Mouse (Mus musculus) heart, embryonic 13.5 days (tissue): Measurements from ENCODE around the gene Cirbp. TPM values are rescaled to one million over a fixed set of nuclear protein-coding genes. Genes with fewer than 3 reads are reported as not detected.
"Not testable (repeated sequence)": the region's sequence is repeated elsewhere in the genome, so short reads cannot be mapped to it uniquely, and the experiment has no call there.

ENCODE experiments used
- ATAC-seq: fragments of 200-750 bp; cut with Nextera tagmentation; 2 replicates; pipeline ENCODE4 v1.8.0; 2017; ENCODE audit warnings: moderate TSS enrichment; ENCODE audit not compliant: insufficient number of reproducible peaks, low FRiP score, low TSS enrichment; ENCODE audit errors: extremely low read depth
- H3K27ac ChIP-seq: fragments of 300-500 bp; sonication (generic); replicated peaks from 2 replicates; pipeline ENCODE4 v1.5.1; 2015; ENCODE audit warnings: moderate library complexity, mild to moderate bottlenecking, inconsistent platforms
- H3K27me3 ChIP-seq: fragments of 300-500 bp; sonication (generic); replicated peaks from 2 replicates; pipeline ENCODE4 v1.6.1; 2015; ENCODE audit warnings: mild to moderate bottlenecking, inconsistent platforms
- H3K36me3 ChIP-seq: fragments of 300-500 bp; sonication (generic); 2 replicates; pipeline ENCODE4 v1.6.1; 2015; ENCODE audit warnings: mild to moderate bottlenecking, inconsistent platforms
- H3K4me1 ChIP-seq: fragments of 300-500 bp; sonication (generic); 2 replicates; pipeline ENCODE4 v1.6.1; 2015; ENCODE audit warnings: inconsistent platforms
- H3K4me2 ChIP-seq: fragments of 300-500 bp; sonication (generic); 2 replicates; pipeline ENCODE4 v1.6.1; 2015; ENCODE audit warnings: inconsistent platforms, mild to moderate bottlenecking, moderate library complexity
- H3K4me3 ChIP-seq: fragments of 300-500 bp; sonication (generic); 2 replicates; pipeline ENCODE4 v1.5.1; 2015; ENCODE audit warnings: moderate library complexity, mild to moderate bottlenecking, inconsistent platforms
- H3K9ac ChIP-seq: fragments of 300-500 bp; sonication (generic); 2 replicates; pipeline ENCODE4 v1.6.1; 2015; ENCODE audit warnings: inconsistent platforms, mild to moderate bottlenecking, moderate library complexity
- H3K9me3 ChIP-seq: fragments of 300-500 bp; sonication (generic); 2 replicates; pipeline ENCODE4 v1.6.1; 2016; ENCODE audit warnings: inconsistent platforms
- WGBS: fragments of 180-500 bp; shearing (Covaris S2); methylation state at CpG from one replicate; pipeline ENCODE4 v1.1.7; 2015; ENCODE audit warnings: mixed read lengths; 5-methylcytosine and 5-hydroxymethylcytosine counted together
- polyA plus RNA-seq: library from polyadenylated mRNA; unstranded; fragments of >200 nt; fragmentation: Nextera tagmentation; extraction: Ambion mirVana; gene quantifications from 2 replicates; pipeline ENCODE4 v1.2.1, GENCODE M21; 2015

The Cirbp gene
- polyA plus RNA-seq, 1 experiment from 2014 or later, result 96.4 TPM

DNA sequence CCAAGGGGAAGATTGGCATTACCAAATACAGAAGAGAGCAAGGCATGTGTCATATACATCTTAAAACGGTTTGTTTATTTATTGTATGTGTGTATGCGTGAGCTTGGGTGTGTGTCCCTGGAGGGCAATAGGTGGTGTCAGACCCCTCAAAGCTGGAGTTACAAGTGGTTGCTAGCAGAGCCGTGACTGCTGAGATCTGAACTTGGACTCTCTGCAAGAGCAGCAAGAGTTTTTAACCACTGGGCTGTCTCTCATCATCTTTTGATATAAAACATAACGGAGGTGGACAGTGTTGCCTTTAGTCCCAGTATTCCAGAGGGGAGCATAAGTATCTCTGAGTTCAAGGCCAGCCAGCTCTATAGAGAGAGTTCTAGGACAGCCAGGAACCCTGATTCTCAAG is 42.5 kb downstream of the Cirbp start:
- Histone ChIP-seq H3K4me3 (no peak overlapping the region), H3K9me3 (no peaks in the 10 kb centered on the region), H3K9ac (no peak overlapping the region), H3K4me1 (peaks cover 9% of the 10 kb centered on the region), H3K4me2 (no peak overlapping the region), H3K36me3 (no peaks in the 10 kb centered on the region), H3K27ac (no peak overlapping the region), H3K27me3 (peaks cover 31% of the 10 kb centered on the region)
- WGBS, result 73% methylated on average over 4 of the region's 4 CpGs
- no peak for ATAC-seq

DNA sequence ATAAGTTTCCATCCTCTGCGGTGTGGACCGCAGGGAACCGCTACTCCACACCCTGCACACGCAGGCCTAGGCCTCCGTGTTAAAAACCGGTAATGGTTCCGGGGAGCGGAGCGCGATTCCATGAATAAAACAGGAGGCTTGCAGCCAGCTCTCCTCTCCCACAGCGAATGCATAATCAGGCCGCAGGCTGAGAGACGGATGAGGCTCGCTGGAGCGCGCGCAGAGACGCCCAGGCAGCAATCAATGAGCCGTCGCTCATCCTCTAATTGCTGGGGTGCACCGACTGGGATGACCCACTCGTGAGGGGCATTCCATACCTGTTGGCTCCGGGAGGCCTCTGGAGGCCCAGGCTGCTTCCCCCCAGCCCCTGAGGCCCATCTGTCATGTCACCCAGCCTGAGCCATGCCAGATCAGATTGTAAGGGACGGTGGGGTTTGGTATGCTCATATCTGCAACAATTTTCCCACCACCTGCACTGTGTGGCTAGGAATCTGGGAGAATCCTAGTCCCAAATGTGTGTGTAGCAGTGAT is 43.1 kb downstream of the Cirbp start:
- 16% methylated on average over 24 of the region's 24 CpGs for WGBS
- H3K4me1 ChIP-seq, result peaks cover 6% of the 10 kb centered on the region
- ATAC-seq, result no peak
- no peak overlapping the region for H3K27ac ChIP-seq
- H3K9ac ChIP-seq, result peak overlapping the region; percentile 56
- no peak overlapping the region for H3K4me3 ChIP-seq
- peak overlapping the region; percentile 36 for H3K4me2 ChIP-seq
- peaks cover 31% of the 10 kb centered on the region for H3K27me3 ChIP-seq
- no peaks in the 10 kb centered on the region for H3K9me3 ChIP-seq
- H3K36me3 ChIP-seq, result no peaks in the 10 kb centered on the region

DNA sequence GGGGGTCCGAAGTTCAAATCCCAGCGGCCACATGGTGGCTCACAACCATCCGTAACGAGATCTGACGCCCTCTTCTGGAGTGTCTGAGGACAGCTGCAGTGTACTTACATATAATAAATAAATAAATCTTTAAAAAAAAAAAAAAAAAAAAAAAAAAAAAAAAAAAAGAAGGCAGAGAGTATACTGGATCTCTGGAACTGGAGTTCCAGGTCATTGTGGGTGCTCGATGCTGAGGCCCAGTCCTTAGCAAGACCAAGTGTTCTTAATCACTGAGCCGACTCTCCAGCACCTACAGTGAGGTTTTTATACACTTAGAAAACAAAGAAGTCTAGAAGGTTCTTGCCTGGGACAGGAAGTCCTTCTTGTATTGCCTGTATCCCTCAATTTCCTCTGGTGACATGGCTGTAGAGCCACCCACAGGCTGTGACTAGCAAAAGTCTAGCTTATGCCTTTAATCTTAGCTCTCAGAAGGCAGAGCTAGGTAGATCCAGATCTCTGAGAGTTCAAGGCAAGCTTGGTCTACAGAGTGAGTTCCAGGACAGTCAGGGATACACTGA is 45.8 kb downstream of the Cirbp start:
- not testable (repeated sequence) for H3K4me3 ChIP-seq, H3K36me3 ChIP-seq, ATAC-seq, H3K4me1 ChIP-seq, H3K9ac ChIP-seq, H3K27ac ChIP-seq, H3K4me2 ChIP-seq, H3K9me3 ChIP-seq
- 59% methylated on average over 7 of the region's 7 CpGs for WGBS
- peaks cover 32% of the 10 kb centered on the region for H3K27me3 ChIP-seq

DNA sequence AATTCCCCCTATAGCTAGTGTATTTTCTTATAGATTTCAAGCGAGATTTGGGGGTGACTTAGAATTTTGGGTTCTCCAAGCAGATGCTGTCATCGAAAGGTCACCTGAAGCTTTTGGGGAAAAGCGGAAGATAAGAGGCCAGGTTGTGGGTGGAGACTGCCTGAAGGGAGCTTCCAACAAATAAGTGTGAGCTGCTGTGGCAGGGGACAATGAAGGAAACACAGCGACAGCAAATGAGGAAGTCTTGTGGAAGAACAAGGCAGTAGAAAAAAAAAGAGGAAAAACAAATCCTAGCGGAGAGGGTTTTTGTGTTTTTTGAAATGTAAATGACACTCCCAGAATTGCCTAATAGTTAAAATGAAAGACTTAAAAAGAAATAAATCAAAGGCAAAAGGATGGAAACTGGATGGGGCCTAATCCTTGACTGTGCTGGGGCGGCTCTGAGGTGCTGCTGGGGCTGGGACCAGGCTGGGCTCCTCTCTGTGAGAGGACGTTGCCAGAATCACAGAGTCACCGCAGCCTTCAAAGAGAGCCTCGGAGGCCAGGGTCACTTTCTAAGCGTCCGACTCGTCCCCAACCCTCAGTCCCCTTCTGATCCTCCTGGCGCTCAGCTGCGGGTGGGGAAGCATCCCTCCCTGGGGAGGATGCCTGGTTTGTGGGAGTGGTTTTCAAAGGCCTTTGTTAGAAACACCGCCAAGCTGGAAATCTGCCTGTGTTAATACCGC is 49.4 kb downstream of the Cirbp start:
- 0 out of 2 replicates have a peak, but pooled peaks cover 3% of the 10 kb centered on the region for H3K4me1 ChIP-seq
- H3K36me3 ChIP-seq, result no peaks in the 10 kb centered on the region
- peak overlapping the region; percentile 71 for H3K9ac ChIP-seq
- no peak overlapping the region for H3K4me3 ChIP-seq
- H3K27me3 ChIP-seq, result peaks cover 4% of the 10 kb centered on the region; the same call in 1 of the 2 replicates
- no peak for ATAC-seq
- WGBS, result 29% methylated on average over 16 of the region's 16 CpGs
- H3K9me3 ChIP-seq, result no peaks in the 10 kb centered on the region
- no peak overlapping the region for H3K4me2 ChIP-seq
- no peak overlapping the region for H3K27ac ChIP-seq

GRCm38 (mm10) chr10:80220676-80221075 is 54.9 kb downstream of the Cirbp start:
- H3K4me1 ChIP-seq, result peaks cover 12% of the 10 kb centered on the region
- H3K27me3 ChIP-seq, result 0 out of 2 replicates have a peak, but pooled peaks cover 4% of the 10 kb centered on the region
- H3K4me3 ChIP-seq, result no peak overlapping the region
- H3K9me3 ChIP-seq, result no peaks in the 10 kb centered on the region
- no peak for ATAC-seq
- no peak overlapping the region for H3K27ac ChIP-seq
- H3K36me3 ChIP-seq, result no peaks in the 10 kb centered on the region
- no peak overlapping the region for H3K4me2 ChIP-seq
- 46% methylated on average over 8 of the region's 9 CpGs for WGBS
- no peak overlapping the region for H3K9ac ChIP-seq

Other genes with a start within 250 kb of the Cirbp start
- 0.60 and 0.67 TPM in 2 replicates for gene Kiss1r, start 249.0 kb upstream of the Cirbp start, polyA plus RNA-seq
- 95.6 and 100 TPM in 2 replicates for gene R3hdm4, start 244.8 kb upstream of the Cirbp start, polyA plus RNA-seq
- 3.4 and 4.2 TPM in 2 replicates for gene Arid3a, start 238.9 kb upstream of the Cirbp start, polyA plus RNA-seq
- gene Wdr18, start 205.8 kb upstream of the Cirbp start, polyA plus RNA-seq, result 72.4 and 80.9 TPM in 2 replicates
- gene Grin3b, start 195.3 kb upstream of the Cirbp start, polyA plus RNA-seq, result 0.09 and 0.11 TPM in 2 replicates
- 10.6 and 12.8 TPM in 2 replicates for gene Tmem259, start 181.7 kb upstream of the Cirbp start, polyA plus RNA-seq
- gene Cnn2, start 177.4 kb upstream of the Cirbp start, polyA plus RNA-seq, result 264 and 271 TPM in 2 replicates
- gene Abca7, start 169.5 kb upstream of the Cirbp start, polyA plus RNA-seq, result 2.2 and 2.6 TPM in 2 replicates
- 5.5 and 6.5 TPM in 2 replicates for gene Arhgap45, start 149.3 kb upstream of the Cirbp start, polyA plus RNA-seq
- gene Polr2e, start 126.2 kb upstream of the Cirbp start, polyA plus RNA-seq, result 149 and 154 TPM in 2 replicates
- 691 and 741 TPM in 2 replicates for gene Gpx4, start 118.8 kb upstream of the Cirbp start, polyA plus RNA-seq
- 9.1 and 10.1 TPM in 2 replicates for gene Sbno2, start 60.4 kb upstream of the Cirbp start, polyA plus RNA-seq
- gene Stk11, start 50.2 kb upstream of the Cirbp start, polyA plus RNA-seq, result 12.0 and 13.0 TPM in 2 replicates
- 808 and 893 TPM in 2 replicates for gene Atp5d, start 27.4 kb upstream of the Cirbp start, polyA plus RNA-seq
- 1.6 and 2.5 TPM in 2 replicates for gene Cbarp, start 25.1 kb upstream of the Cirbp start, polyA plus RNA-seq
- gene Midn, start 17.7 kb upstream of the Cirbp start, polyA plus RNA-seq, result 15.6 and 15.7 TPM in 2 replicates
- 10.4 and 13.1 TPM in 2 replicates for gene 1600002K03Rik, start 7.0 kb downstream of the Cirbp start, polyA plus RNA-seq
- 8.5 and 10.6 TPM in 2 replicates for gene Efna2, start 13.5 kb downstream of the Cirbp start, polyA plus RNA-seq
- 41.7 and 43.7 TPM in 2 replicates for gene Mum1, start 60.4 kb downstream of the Cirbp start, polyA plus RNA-seq
- 527 and 606 TPM in 2 replicates for gene Ndufs7, start 83.1 kb downstream of the Cirbp start, polyA plus RNA-seq
- gene Gamt, start 95.0 kb downstream of the Cirbp start, polyA plus RNA-seq, result 53.3 and 62.1 TPM in 2 replicates
- 36.4 and 37.9 TPM in 2 replicates for gene Dazap1, start 95.5 kb downstream of the Cirbp start, polyA plus RNA-seq
- gene Rps15, start 126.5 kb downstream of the Cirbp start, polyA plus RNA-seq, result 621 and 687 TPM in 2 replicates
- gene Apc2, start 130.0 kb downstream of the Cirbp start, polyA plus RNA-seq, result 0.90 and 0.94 TPM in 2 replicates
- 36.0 and 36.6 TPM in 2 replicates for gene 2310011J03Rik, start 154.6 kb downstream of the Cirbp start, polyA plus RNA-seq
- gene Pcsk4, start 163.5 kb downstream of the Cirbp start, polyA plus RNA-seq, result 1.8 and 2.1 TPM in 2 replicates
- gene Reep6, start 164.0 kb downstream of the Cirbp start, polyA plus RNA-seq, result 2.6 and 4.4 TPM in 2 replicates
- 6.5 and 8.3 TPM in 2 replicates for gene Adamtsl5, start 182.4 kb downstream of the Cirbp start, polyA plus RNA-seq
- not detected in 2 replicates for gene Plk5, start 190.5 kb downstream of the Cirbp start, polyA plus RNA-seq
- 3.8 and 4.5 TPM in 2 replicates for gene Mex3d, start 221.7 kb downstream of the Cirbp start, polyA plus RNA-seq
- 170 and 182 TPM in 2 replicates for gene Mbd3, start 233.6 kb downstream of the Cirbp start, polyA plus RNA-seq
- gene Uqcr11, start 240.8 kb downstream of the Cirbp start, polyA plus RNA-seq, result 1,246 and 1,505 TPM in 2 replicates